8 mouse cellular contexts compared by ENCODE assay signal in the genomic region with DNA sequence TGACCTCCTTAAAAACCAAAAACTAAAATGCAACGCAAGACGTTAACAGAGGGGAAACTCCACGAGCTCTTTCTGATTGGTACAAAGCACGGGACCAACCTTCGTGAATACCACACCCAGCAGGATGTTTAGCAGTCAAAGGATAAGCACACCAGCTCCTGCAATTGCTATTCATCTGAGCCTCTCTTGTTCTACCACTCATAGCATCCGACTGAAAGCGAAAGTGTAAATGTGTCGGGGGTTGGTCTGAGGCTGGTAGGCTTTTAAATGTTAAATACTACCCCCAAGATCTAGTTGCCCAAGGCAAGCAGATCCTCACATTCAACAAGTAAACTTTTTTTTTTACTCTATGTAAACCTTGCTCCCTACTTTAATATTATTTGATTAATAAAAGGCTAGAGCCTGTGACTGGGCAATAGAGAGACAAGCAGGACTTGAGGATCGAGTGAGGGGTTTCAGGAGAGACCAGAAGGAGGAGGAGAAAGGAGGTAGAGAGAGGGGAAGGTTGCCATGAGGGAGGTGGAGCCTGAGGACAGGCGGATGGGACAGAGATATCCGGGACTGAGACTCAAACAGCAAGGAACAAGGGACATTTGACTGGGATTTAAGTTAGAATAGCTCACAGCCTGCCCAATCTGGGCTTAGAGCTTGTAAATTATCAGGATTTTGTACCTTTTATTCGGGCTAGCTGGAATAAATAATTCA. TPM values are rescaled to one million over a fixed set of nuclear protein-coding genes. Genes with fewer than 3 reads are reported as not detected.
DNase-seq lines count a peak whose midpoint lies in the region; ATAC-seq lines count a peak whose summit lies in the region.

No protein-coding gene starts in this region.

- H3K27me3 ChIP-seq in liver, embryonic 11.5 days (replicated peaks; ENCODE audit: control insufficient read depth, insufficient read depth, low read length): no peaks in the 10 kb centered on the region
- no peaks in the 10 kb centered on the region for H3K27me3 ChIP-seq in forebrain, embryonic 16.5 days (replicated peaks; ENCODE audit: control insufficient read depth, insufficient read depth, low read length)
- H3K27me3 ChIP-seq in lung, embryonic 15.5 days: no peaks in the 10 kb centered on the region
- H3K27me3 ChIP-seq in splenic B cell, adult 2 months (ENCODE audit: control insufficient read depth, insufficient read depth, low read length, poor library complexity, severe bottlenecking): no peaks in the 10 kb centered on the region

- no peaks in the 10 kb centered on the region for H3K4me1 ChIP-seq in liver, embryonic 11.5 days (replicated peaks; ENCODE audit: control insufficient read depth, insufficient read depth, low read length)
- no peaks in the 10 kb centered on the region for H3K4me1 ChIP-seq in forebrain, embryonic 16.5 days (replicated peaks; ENCODE audit: control insufficient read depth, insufficient read depth, low read length)
- H3K4me1 ChIP-seq in lung, embryonic 15.5 days: no peaks in the 10 kb centered on the region

- ATAC-seq in liver, embryonic 11.5 days (replicated peaks; ENCODE audit: low FRiP score): no peak
- no peak for ATAC-seq in forebrain, embryonic 16.5 days
- ATAC-seq in lung, embryonic 15.5 days (ENCODE audit: borderline replicate concordance, extremely low read depth, low FRiP score, low TSS enrichment): no peak

- WGBS in liver, embryonic 11.5 days: 10% methylated on average over 12 of the region's 12 CpGs
- 10% methylated on average over 12 of the region's 12 CpGs for WGBS in forebrain, embryonic 16.5 days
- 15% methylated on average over 12 of the region's 12 CpGs for WGBS in lung, embryonic 15.5 days

- no peak for DNase-seq in liver, embryonic 11.5 days (ENCODE audit: low spot score)
- DNase-seq in liver: no peak
- peak; percentile 71 for DNase-seq in splenic B cell, adult 2 months (ENCODE audit: low read depth, low spot score)
- no peak for DNase-seq in cerebellum, adult 11 months
- DNase-seq in cerebellum, adult 8-10 months: no peak
- no peak for DNase-seq in frontal cortex, postnatal 14 days (ENCODE audit: low spot score in 2 of 2)

- H3K4me3 ChIP-seq in liver, embryonic 11.5 days (ENCODE audit: low read depth, low read length): no peak overlapping the region
- H3K4me3 ChIP-seq in forebrain, embryonic 16.5 days (replicated peaks; ENCODE audit: low read length): peak overlapping the region; percentile 10; the same call in 1 of the 2 replicates
- peak overlapping the region; percentile 18 for H3K4me3 ChIP-seq in lung, embryonic 15.5 days

- no peak overlapping the region for H3K9ac ChIP-seq in liver, embryonic 11.5 days (ENCODE audit: low read depth, low read length)
- H3K9ac ChIP-seq in forebrain, embryonic 16.5 days (replicated peaks; ENCODE audit: low read depth, low read length): no peak overlapping the region
- no peak overlapping the region for H3K9ac ChIP-seq in lung, embryonic 15.5 days

- no peak overlapping the region for H3K27ac ChIP-seq in liver, embryonic 11.5 days (ENCODE audit: low read depth, low read length)
- no peak overlapping the region for H3K27ac ChIP-seq in forebrain, embryonic 16.5 days (ENCODE audit: low read length)
- H3K27ac ChIP-seq in lung, embryonic 15.5 days: no peak overlapping the region

- no peaks in the 10 kb centered on the region for H3K9me3 ChIP-seq in liver, embryonic 11.5 days (ENCODE audit: control insufficient read depth, low read length)
- no peaks in the 10 kb centered on the region for H3K9me3 ChIP-seq in forebrain, embryonic 16.5 days (ENCODE audit: control insufficient read depth, low read length)
- H3K9me3 ChIP-seq in lung, embryonic 15.5 days: no peaks in the 10 kb centered on the region

- H3K36me3 ChIP-seq in liver, embryonic 11.5 days (ENCODE audit: control insufficient read depth, insufficient read depth, low read length): no peaks in the 10 kb centered on the region
- H3K36me3 ChIP-seq in forebrain, embryonic 16.5 days (ENCODE audit: control insufficient read depth, insufficient read depth): no peaks in the 10 kb centered on the region
- H3K36me3 ChIP-seq in lung, embryonic 15.5 days: no peaks in the 10 kb centered on the region
- H3K36me3 ChIP-seq in splenic B cell, adult 2 months (ENCODE audit: control insufficient read depth, insufficient read depth, low read length, poor library complexity, severe bottlenecking): no peaks in the 10 kb centered on the region

- H3K4me2 ChIP-seq in liver, embryonic 11.5 days: peak overlapping the region; percentile 43
- H3K4me2 ChIP-seq in forebrain, embryonic 16.5 days (ENCODE audit: low read length): peak overlapping the region; percentile 31
- H3K4me2 ChIP-seq in lung, embryonic 15.5 days: peak overlapping the region; percentile 45

RNA-seq across cellular contexts. Expression of gene Rbbp6, which starts 25.0 kb away (rescaled TPM):
- 25.4 and 32.2 TPM in 2 replicates for polyA plus RNA-seq in liver, embryonic 11.5 days (2014; fragmentation: Nextera tagmentation; extraction: Ambion mirVana)
- 26.9 and 28.2 TPM in 2 replicates for polyA plus RNA-seq in forebrain, embryonic 16.5 days (2015; fragmentation: Nextera tagmentation; extraction: Ambion mirVana)
- polyA plus RNA-seq in lung, embryonic 15.5 days (2015; fragmentation: Nextera tagmentation; extraction: Ambion mirVana): 27.4 and 28.9 TPM in 2 replicates
